Mouse (Mus musculus) forebrain, embryonic 12.5 days (tissue): ENCODE data around the gene Foxn3. TPM values are rescaled to one million over a fixed set of nuclear protein-coding genes. Genes with fewer than 3 reads are reported as not detected.

Experiments
- ATAC-seq: fragments of 200-750 bp; cut with Nextera tagmentation; 2 replicates; pipeline ENCODE4 v1.8.0; 2017; ENCODE audit warnings: moderate TSS enrichment; ENCODE audit not compliant: low FRiP score
- H3K27ac ChIP-seq: fragments of 300-500 bp; sonication (generic); 2 replicates; pipeline ENCODE4 v1.5.1; 2016; ENCODE audit warnings: mild to moderate bottlenecking
- H3K27me3 ChIP-seq: fragments of 300-500 bp; sonication (generic); 2 replicates; pipeline ENCODE4 v1.6.1; 2016; ENCODE audit warnings: mild to moderate bottlenecking
- H3K36me3 ChIP-seq: fragments of 300-500 bp; sonication (generic); replicated peaks from 2 replicates; pipeline ENCODE4 v1.6.1; 2016; ENCODE audit warnings: mild to moderate bottlenecking
- H3K4me1 ChIP-seq: fragments of 300-500 bp; sonication (generic); 2 replicates; pipeline ENCODE4 v1.6.1; 2016
- H3K4me2 ChIP-seq: fragments of 300-500 bp; sonication (generic); 2 replicates; pipeline ENCODE4 v1.6.1; 2016; ENCODE audit warnings: mild to moderate bottlenecking, moderate library complexity
- H3K4me3 ChIP-seq: fragments of 300-500 bp; sonication (generic); replicated peaks from 2 replicates; pipeline ENCODE4 v1.5.1; 2016; ENCODE audit warnings: mild to moderate bottlenecking
- H3K9ac ChIP-seq: fragments of 300-500 bp; sonication (generic); 2 replicates; pipeline ENCODE4 v1.6.1; 2016; ENCODE audit warnings: mild to moderate bottlenecking
- H3K9me3 ChIP-seq: fragments of 300-500 bp; sonication (generic); 2 replicates; pipeline ENCODE4 v1.6.1; 2016
- WGBS: fragments of 180-500 bp; shearing (Covaris S2); methylation state at CpG from one replicate; pipeline ENCODE4 v1.1.7; 2016; 5-methylcytosine and 5-hydroxymethylcytosine counted together
- polyA plus RNA-seq: library from polyadenylated mRNA; unstranded; fragments of >200 nt; fragmentation: Nextera tagmentation; extraction: Ambion mirVana; gene quantifications from 2 replicates; pipeline ENCODE4 v1.2.1, GENCODE M21; 2016

The Foxn3 gene
- 80.7 and 84.6 TPM in 2 replicates for polyA plus RNA-seq

GRCm38 (mm10) chr12:99563219-99564059 lies at the start of gene Foxn3:
Gene Foxn3, minus strand, starts transcription at chr12:99563582.
- peak; percentile 95 for ATAC-seq
- under 1% methylated on average over 64 of the region's 66 CpGs for WGBS
- Histone ChIP-seq H3K36me3 (no peaks in the 10 kb centered on the region), H3K4me2 (peak within 1 kb of the TSS; percentile 68), H3K9ac (peak within 1 kb of the TSS; percentile 84), H3K9me3 (no peaks in the 10 kb centered on the region), H3K27ac (peak within 1 kb of the TSS; percentile 93), H3K4me3 (peak within 1 kb of the TSS; percentile 84), H3K27me3 (no peaks in the 10 kb centered on the region), H3K4me1 (peaks cover 26% of the 10 kb centered on the region)

DNA sequence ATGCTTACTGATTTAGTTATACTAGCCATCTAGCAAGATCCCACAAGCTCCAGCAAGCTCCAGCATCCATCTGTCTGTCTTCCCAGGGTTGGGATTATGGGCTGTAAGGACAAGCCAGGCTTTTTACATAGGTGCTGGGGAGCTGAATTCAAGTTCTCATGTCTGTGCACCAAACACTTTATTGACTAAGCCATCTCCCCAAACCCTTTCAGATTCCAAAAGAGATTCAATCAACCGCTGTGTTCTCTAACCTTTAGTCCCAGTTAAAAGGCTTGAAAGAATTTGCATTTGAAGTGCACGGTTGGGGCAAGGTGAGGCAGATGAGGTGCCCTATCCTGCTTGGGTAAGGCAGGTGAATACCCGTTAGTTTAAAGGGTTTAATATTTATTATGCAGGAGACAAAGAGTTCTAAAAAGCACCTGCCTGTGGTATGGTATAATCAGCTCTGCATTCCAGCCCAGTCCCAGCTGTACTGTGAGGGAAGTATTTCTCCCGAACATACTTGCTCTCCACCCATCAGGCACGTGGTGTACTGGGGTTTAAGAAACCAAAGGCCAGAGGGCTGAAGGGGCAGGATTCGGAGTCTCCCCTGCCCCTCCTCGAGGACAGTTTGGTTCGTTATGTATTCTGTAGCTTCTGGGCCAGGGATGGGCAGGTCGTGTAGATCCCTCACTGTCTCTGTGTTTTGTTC lies 48.9 kb upstream of the Foxn3 start:
- no peak for ATAC-seq
- WGBS = 39% methylated on average over 9 of the region's 9 CpGs
- H3K27me3 ChIP-seq = peaks cover 2% of the 10 kb centered on the region; the same call in 1 of the 2 replicates
- no peak overlapping the region for H3K9ac ChIP-seq
- no peak overlapping the region for H3K4me3 ChIP-seq
- no peaks in the 10 kb centered on the region for H3K9me3 ChIP-seq
- no peaks in the 10 kb centered on the region for H3K36me3 ChIP-seq
- no peaks in the 10 kb centered on the region for H3K4me1 ChIP-seq
- H3K4me2 ChIP-seq = no peak overlapping the region
- no peak overlapping the region for H3K27ac ChIP-seq

- Histone ChIP-seq H3K4me3 (no peak overlapping the region), H3K36me3 (no peaks in the 10 kb centered on the region), H3K27me3 (peaks cover 2% of the 10 kb centered on the region; the same call in 1 of the 2 replicates), H3K9me3 (no peaks in the 10 kb centered on the region), H3K27ac (no peak overlapping the region), H3K4me1 (no peaks in the 10 kb centered on the region), H3K4me2 (no peak overlapping the region), H3K9ac (no peak overlapping the region)
- ATAC-seq = no peak
- WGBS = 92% methylated on average over 7 of the region's 7 CpGs
These were observed 47.5 kb upstream of the Foxn3 start for GRCm38 (mm10) chr12:99610868-99611267.

- WGBS = 95% methylated on average over 16 of the region's 16 CpGs
These were observed 46.9 kb upstream of the Foxn3 start for GRCm38 (mm10) chr12:99610069-99610815.

DNA sequence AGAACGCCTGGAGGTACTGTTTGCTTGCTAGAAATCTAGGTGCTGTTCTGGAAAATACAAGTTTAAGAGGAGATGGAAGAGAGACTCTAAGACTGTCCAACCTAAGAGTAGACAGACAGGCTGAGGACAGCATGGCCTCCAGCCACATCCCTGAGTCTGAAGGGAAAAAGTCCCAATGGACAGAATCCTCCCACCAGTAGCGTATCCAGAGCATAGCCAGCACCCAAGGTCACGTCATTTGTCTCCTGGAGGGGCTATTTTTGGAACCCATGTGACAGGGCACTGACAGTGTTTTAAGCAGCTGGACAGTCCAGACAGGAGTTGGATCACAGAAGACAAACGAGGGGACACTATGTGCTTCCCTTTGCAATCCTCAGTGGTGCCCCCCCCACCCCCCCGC lies 46.3 kb upstream of the Foxn3 start:
- no peaks in the 10 kb centered on the region for H3K4me1 ChIP-seq
- H3K9ac ChIP-seq = no peak overlapping the region
- no peak overlapping the region for H3K4me3 ChIP-seq
- WGBS = 86% methylated on average over 5 of the region's 5 CpGs
- H3K36me3 ChIP-seq = no peaks in the 10 kb centered on the region
- H3K27me3 ChIP-seq = peaks cover 2% of the 10 kb centered on the region; the same call in 1 of the 2 replicates
- H3K27ac ChIP-seq = no peak overlapping the region
- no peaks in the 10 kb centered on the region for H3K9me3 ChIP-seq
- H3K4me2 ChIP-seq = no peak overlapping the region
- ATAC-seq = no peak

More at GRCm38 (mm10) chr12:99610069-99610815, 46.9 kb upstream of the Foxn3 start:
- Histone ChIP-seq H3K9me3 (no peaks in the 10 kb centered on the region), H3K9ac (no peak overlapping the region), H3K4me2 (no peak overlapping the region), H3K27me3 (peaks cover 2% of the 10 kb centered on the region; the same call in 1 of the 2 replicates), H3K4me3 (no peak overlapping the region), H3K4me1 (no peaks in the 10 kb centered on the region), H3K27ac (no peak overlapping the region), H3K36me3 (no peaks in the 10 kb centered on the region)
- no peak for ATAC-seq

- ATAC-seq = no peak
- Histone ChIP-seq H3K27me3 (peaks cover 2% of the 10 kb centered on the region; the same call in 1 of the 2 replicates), H3K36me3 (no peaks in the 10 kb centered on the region), H3K9me3 (no peaks in the 10 kb centered on the region), H3K27ac (no peak overlapping the region), H3K4me2 (no peak overlapping the region), H3K4me3 (no peak overlapping the region), H3K4me1 (no peaks in the 10 kb centered on the region), H3K9ac (no peak overlapping the region)
- WGBS = 91% methylated on average over 10 of the region's 10 CpGs
These were observed 45.0 kb upstream of the Foxn3 start for GRCm38 (mm10) chr12:99608279-99608955.

DNA sequence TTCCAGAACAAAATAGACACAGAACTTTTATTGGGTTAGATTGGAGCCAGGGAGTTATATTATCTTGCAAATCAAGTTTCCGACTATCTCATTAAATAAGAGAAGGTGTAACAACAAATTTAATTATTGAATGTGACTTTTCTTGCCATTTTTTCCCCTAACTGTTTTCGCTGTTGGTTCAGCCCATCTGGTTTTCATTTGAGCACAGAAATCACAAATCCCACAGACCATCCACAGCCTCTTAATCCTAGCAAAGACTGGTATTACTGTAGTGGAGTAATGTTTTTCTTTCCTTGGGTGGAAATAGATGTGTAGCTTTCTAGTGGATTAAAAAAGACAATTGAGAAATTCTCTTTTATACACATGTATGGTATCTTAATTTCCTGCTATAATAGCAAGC lies 40.0 kb upstream of the Foxn3 start:
- Histone ChIP-seq H3K9me3 (no peaks in the 10 kb centered on the region), H3K36me3 (no peaks in the 10 kb centered on the region), H3K27me3 (no peaks in the 10 kb centered on the region), H3K4me1 (no peaks in the 10 kb centered on the region), H3K4me2 (no peak overlapping the region), H3K4me3 (no peak overlapping the region), H3K27ac (no peak overlapping the region), H3K9ac (no peak overlapping the region)
- 87% methylated on average over 2 of the region's 2 CpGs for WGBS
- no peak for ATAC-seq

DNA sequence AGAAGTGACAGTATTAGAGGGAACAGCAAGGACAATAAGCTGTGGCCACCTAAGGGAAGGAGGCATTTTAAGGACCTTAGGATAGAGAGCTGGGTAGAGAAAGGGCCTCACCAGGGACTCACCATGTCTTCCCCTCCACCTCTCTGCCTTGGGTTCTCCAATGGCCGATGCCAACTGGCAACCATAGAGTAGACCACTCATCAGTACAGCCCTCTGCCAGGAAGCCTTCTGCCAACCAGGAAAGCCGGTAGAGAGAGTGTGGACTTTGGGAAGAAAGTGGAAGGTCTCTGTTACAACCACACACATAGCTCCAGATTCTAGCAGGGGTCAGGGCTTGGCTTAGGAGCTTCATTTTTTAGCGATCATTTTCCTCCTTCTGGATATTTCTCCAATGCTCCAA lies 38.5 kb upstream of the Foxn3 start:
- no peak for ATAC-seq

GRCm38 (mm10) chr12:99601392-99601791 lies 38.0 kb upstream of the Foxn3 start:
- H3K9me3 ChIP-seq = no peaks in the 10 kb centered on the region
- H3K36me3 ChIP-seq = no peaks in the 10 kb centered on the region
- ATAC-seq = no peak

More for the DNA sequence above, 38.5 kb upstream of the Foxn3 start:
- H3K27me3 ChIP-seq = no peaks in the 10 kb centered on the region
- H3K27ac ChIP-seq = no peak overlapping the region
- H3K4me2 ChIP-seq = no peak overlapping the region
- no peaks in the 10 kb centered on the region for H3K9me3 ChIP-seq
- no peak overlapping the region for H3K4me3 ChIP-seq
- no peaks in the 10 kb centered on the region for H3K36me3 ChIP-seq
- H3K4me1 ChIP-seq = no peaks in the 10 kb centered on the region
- H3K9ac ChIP-seq = no peak overlapping the region
- WGBS = 94% methylated on average over 3 of the region's 3 CpGs

GRCm38 (mm10) chr12:99599606-99600005 lies 36.2 kb upstream of the Foxn3 start:
- no peak overlapping the region for H3K9ac ChIP-seq
- H3K27me3 ChIP-seq = no peaks in the 10 kb centered on the region
- H3K4me3 ChIP-seq = no peak overlapping the region
- no peak overlapping the region for H3K27ac ChIP-seq
- 64% methylated on average over 7 of the region's 7 CpGs for WGBS
- H3K9me3 ChIP-seq = no peaks in the 10 kb centered on the region
- ATAC-seq = no peak
- H3K4me1 ChIP-seq = no peaks in the 10 kb centered on the region
- H3K4me2 ChIP-seq = no peak overlapping the region
- H3K36me3 ChIP-seq = no peaks in the 10 kb centered on the region

More at GRCm38 (mm10) chr12:99601392-99601791, 38.0 kb upstream of the Foxn3 start:
- Histone ChIP-seq H3K9ac (no peak overlapping the region), H3K27ac (no peak overlapping the region), H3K4me3 (no peak overlapping the region), H3K4me2 (no peak overlapping the region), H3K4me1 (no peaks in the 10 kb centered on the region), H3K27me3 (no peaks in the 10 kb centered on the region)
- WGBS = 54% methylated on average over 8 of the region's 8 CpGs

DNA sequence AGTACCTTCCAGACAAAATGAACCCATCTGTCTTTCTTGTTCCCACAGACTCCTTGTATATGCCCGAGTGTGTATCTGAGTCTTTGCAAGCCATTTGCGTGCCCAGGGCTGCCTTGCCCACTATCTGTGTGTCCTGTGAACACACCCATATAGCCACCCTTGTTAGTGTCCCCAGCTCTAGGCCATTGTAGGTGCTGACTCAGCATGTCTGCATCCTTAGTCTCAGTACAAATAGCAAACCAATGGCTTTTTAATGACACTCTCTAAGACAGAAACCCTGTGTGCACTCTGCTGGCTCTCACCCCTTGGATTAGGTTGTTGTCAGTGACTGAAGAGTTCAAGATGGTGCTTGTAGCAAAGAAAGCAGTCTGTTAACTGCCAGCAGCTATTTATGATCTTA lies 33.0 kb upstream of the Foxn3 start:
- WGBS = 94% methylated on average over 2 of the region's 2 CpGs
- H3K36me3 ChIP-seq = no peaks in the 10 kb centered on the region

More for the DNA sequence above, 33.0 kb upstream of the Foxn3 start:
- no peak overlapping the region for H3K9ac ChIP-seq
- H3K27ac ChIP-seq = no peak overlapping the region
- H3K4me1 ChIP-seq = no peaks in the 10 kb centered on the region
- no peaks in the 10 kb centered on the region for H3K9me3 ChIP-seq
- H3K27me3 ChIP-seq = no peaks in the 10 kb centered on the region
- no peak overlapping the region for H3K4me2 ChIP-seq
- H3K4me3 ChIP-seq = no peak overlapping the region
- ATAC-seq = no peak
